Comparison of ENCODE assay signal across 18 mouse cellular contexts in genomic region chr16:36674457-36675204, GRCm38 (mm10). TPM values are rescaled to one million over a fixed set of nuclear protein-coding genes. Genes with fewer than 3 reads are reported as not detected.
DNase-seq lines count a peak whose midpoint lies in the region; ATAC-seq and TF ChIP-seq lines count a peak whose summit lies in the region.
"Had no signal": no experiment of that assay in that cellular context is flagged by ENCODE, and none has a peak within 500 bp of the region (broad histone marks: within the 10 kb centered on the region; RNA-seq: fewer than 3 reads in every experiment).

No protein-coding gene starts in this region.

- peak overlapping the region; percentile 72; the same call in 1 of the 2 replicates for H3K27ac ChIP-seq in ES-Bruce4 (ENCODE audit: insufficient read depth, low read length)
- H3K27ac ChIP-seq: embryonic facial prominence, embryonic 12.5 days; heart, embryonic 15.5 days; hindbrain, embryonic 13.5 days; left cerebral cortex, adult 2 months had no signal

- no peak overlapping the region for H3K4me3 ChIP-seq in ES-Bruce4 (ENCODE audit: low read depth, low read length)
- H3K4me3 ChIP-seq in lung, adult 2 months (replicated peaks; ENCODE audit: extremely low read depth, low read depth, low read length) = no peak overlapping the region
- H3K4me3 ChIP-seq: embryonic facial prominence, embryonic 12.5 days; heart, embryonic 15.5 days; hindbrain, embryonic 13.5 days; left cerebral cortex, adult 2 months; myocyte had no signal

- TF ChIP-seq CTCF in ES-Bruce4 (IDR thresholded peaks at IDR 0.05; ENCODE audit: low read depth, low read length) = no peak
- no peak for TF ChIP-seq CTCF in lung, adult 2 months (IDR thresholded peaks at IDR 0.05; ENCODE audit: insufficient read depth, low read length)

- no peak for TF ChIP-seq POLR2A in ES-Bruce4 (IDR thresholded peaks at IDR 0.05; ENCODE audit: insufficient read depth, low read length)
- TF ChIP-seq POLR2A in lung, adult 2 months (IDR thresholded peaks at IDR 0.05; ENCODE audit: borderline replicate concordance, extremely low read depth, low read depth, low read length) = no peak

- 58% methylated on average over 7 of the region's 7 CpGs for WGBS in lung, adult 2 months

- H3K27me3 ChIP-seq in ES-Bruce4 (ENCODE audit: control insufficient read depth, insufficient read depth, low read length, poor library complexity, severe bottlenecking) = no peaks in the 10 kb centered on the region
- H3K27me3 ChIP-seq: embryonic facial prominence, embryonic 12.5 days; heart, embryonic 15.5 days; hindbrain, embryonic 13.5 days had no signal

- intact Hi-C loops in left cerebral cortex, postnatal 14 days (cut with DNase I) = no loop called here

- H3K9ac ChIP-seq in ES-Bruce4 (ENCODE audit: low read depth, poor library complexity, severe bottlenecking) = no peak overlapping the region
- H3K9ac ChIP-seq: embryonic facial prominence, embryonic 12.5 days; heart, embryonic 15.5 days; hindbrain, embryonic 13.5 days; lung, embryonic 14.5 days had no signal

- peak; percentile 9 for DNase-seq in lung, postnatal 14 days
- no peak for DNase-seq in lung, postnatal 25 days (ENCODE audit: low spot score)
- peak; percentile 28 to 36 for DNase-seq in thymus, postnatal 36 days
- DNase-seq in lung, adult 2 months = no peak
- no peak for DNase-seq in left cerebral cortex, postnatal 14 days (ENCODE audit: low spot score in 2 of 2)
- DNase-seq in retina, postnatal 1 day = no peak
- DNase-seq: adrenal gland, postnatal 10 days; kidney, adult 2 months; lung, embryonic 14.5 days had no signal

- no peaks in the 10 kb centered on the region for H3K36me3 ChIP-seq in ES-Bruce4 (ENCODE audit: control insufficient read depth, insufficient read depth, low read length, poor library complexity, severe bottlenecking)
- H3K36me3 ChIP-seq: embryonic facial prominence, embryonic 12.5 days; heart, embryonic 15.5 days; hindbrain, embryonic 13.5 days had no signal

- peak; percentile 90 for ATAC-seq in inflammation-experienced regulatory T-cells, adult 6 months

- TF ChIP-seq EP300 in ES-Bruce4 (IDR thresholded peaks at IDR 0.05; ENCODE audit: insufficient read depth, low read depth, low read length) = no peak

- no peaks in the 10 kb centered on the region for H3K9me3 ChIP-seq in ES-Bruce4 (replicated peaks; ENCODE audit: control insufficient read depth, insufficient read depth, low read length, poor library complexity, severe bottlenecking)
- H3K9me3 ChIP-seq: embryonic facial prominence, embryonic 12.5 days; heart, embryonic 15.5 days; hindbrain, embryonic 13.5 days had no signal

- H3K4me1 ChIP-seq in ES-Bruce4 (ENCODE audit: control insufficient read depth, insufficient read depth, low read length) = peaks cover 2% of the 10 kb centered on the region
- H3K4me1 ChIP-seq in lung, adult 2 months (ENCODE audit: control insufficient read depth, insufficient read depth, low read length) = no peaks in the 10 kb centered on the region; the same call in 1 of the 2 replicates
- H3K4me1 ChIP-seq: embryonic facial prominence, embryonic 12.5 days; heart, embryonic 15.5 days; hindbrain, embryonic 13.5 days had no signal

RNA-seq across cellular contexts. Expression of gene Cd86, which starts 8.8 kb away (rescaled TPM):
- polyA plus RNA-seq in ES-Bruce4 (2011; ENCODE audit: insufficient read depth, insufficient read length, low read depth, missing spikeins) = not detected in 2 replicates
- polyA plus RNA-seq in inflammation-experienced regulatory T-cells, adult 6 months (2017; shearing (Covaris generic)) = 10 to 100 TPM; 31.6 to 68.0 (median 48.2) TPM
- polyA plus RNA-seq in lung, adult 2 months (2012; rRNA removed) = 1.8 and 2.8 TPM in 2 replicates
- total RNA-seq in left cerebral cortex, postnatal 14 days (2021) = 1 to 10 TPM; 1.4 to 1.8 TPM
- polyA plus RNA-seq: C2C12, myocyte had no signal

RNA-seq across cellular contexts. Expression of gene Ildr1, which starts 19.1 kb away (rescaled TPM):
- polyA plus RNA-seq in ES-Bruce4 (2011; ENCODE audit: insufficient read depth, insufficient read length, low read depth, missing spikeins) = 13.9 and 17.0 TPM in 2 replicates
- polyA plus RNA-seq in inflammation-experienced regulatory T-cells, adult 6 months (2017; shearing (Covaris generic)) = 10 to 100 TPM in 1 of 3 experiments, 1 to 10 TPM in 2; 6.9 to 18.3 (median 8.2) TPM
- 14.8 and 14.9 TPM in 2 replicates for polyA plus RNA-seq in lung, adult 2 months (2012; rRNA removed)
- total RNA-seq in left cerebral cortex, postnatal 14 days (2021) = under 1 TPM; 0.26 to 0.42 TPM
- total RNA-seq: gastrocnemius, postnatal 4 days had no signal
- polyA plus RNA-seq: C2C12, myocyte had no signal

Comparison
In these comparisons a context has a peak if more than half of its experiments do, and no peak if none do; other contexts are left out.
1. DNase-seq: peak in lung, postnatal 14 days (single experiment) and thymus, postnatal 36 days (2 of 2); none in lung, postnatal 25 days (single experiment), lung, adult 2 months (single experiment), left cerebral cortex, postnatal 14 days (0 of 2) and retina, postnatal 1 day (single experiment).